Mouse (Mus musculus) skeletal muscle tissue, postnatal 0 days (tissue): ENCODE results near the gene Fam163a. TPM values are rescaled to one million over a fixed set of nuclear protein-coding genes. Genes with fewer than 3 reads are reported as not detected.

ENCODE experiments used
- polyA plus RNA-seq: library from polyadenylated mRNA; unstranded; fragments of >200 nt; fragmentation: Nextera tagmentation; extraction: Ambion mirVana; gene quantifications from 2 replicates; pipeline ENCODE4 v1.2.1, GENCODE M21; 2015

Fam163a gene
- 0.04 and 0.12 TPM in 2 replicates for polyA plus RNA-seq

GRCm38 (mm10) chr1:156204656-156205131, at the start of gene Fam163a:
Gene Fam163a (minus strand): TSS chr1:156205026.

GRCm38 (mm10) chr1:156035930-156036737, 168.7 kb downstream of the Fam163a start, which contains the start of gene Tor1aip1:
Gene Tor1aip1 (minus strand): TSS chr1:156036480.

GRCm38 (mm10) chr1:156035269-156035929, 169.4 kb downstream of the Fam163a start, which contains the start of gene Tor1aip2:
Gene Tor1aip2 (plus strand): TSS chr1:156035403.

Other genes starting within 250 kb of the Fam163a start
- gene Cep350, start 231.8 kb downstream of the Fam163a start, polyA plus RNA-seq: 11.1 and 11.2 TPM in 2 replicates
- gene Tor1aip2, start 169.6 kb downstream of the Fam163a start, polyA plus RNA-seq: 66.4 and 67.8 TPM in 2 replicates
- 63.7 and 66.2 TPM in 2 replicates for gene Tor1aip1, start 168.5 kb downstream of the Fam163a start, polyA plus RNA-seq
- 0.08 and 0.15 TPM in 2 replicates for gene Tdrd5, start 98.6 kb upstream of the Fam163a start, polyA plus RNA-seq
- 0.08 and 0.13 TPM in 2 replicates for gene Nphs2, start 105.7 kb upstream of the Fam163a start, polyA plus RNA-seq
- gene Gm2000, start 161.0 kb upstream of the Fam163a start, polyA plus RNA-seq: 537 and 614 TPM in 2 replicates
- 0.10 and 0.48 TPM in 2 replicates for gene Axdnd1, start 216.1 kb upstream of the Fam163a start, polyA plus RNA-seq